ENCODE assay signal across 9 mouse cellular contexts in the genomic region with DNA sequence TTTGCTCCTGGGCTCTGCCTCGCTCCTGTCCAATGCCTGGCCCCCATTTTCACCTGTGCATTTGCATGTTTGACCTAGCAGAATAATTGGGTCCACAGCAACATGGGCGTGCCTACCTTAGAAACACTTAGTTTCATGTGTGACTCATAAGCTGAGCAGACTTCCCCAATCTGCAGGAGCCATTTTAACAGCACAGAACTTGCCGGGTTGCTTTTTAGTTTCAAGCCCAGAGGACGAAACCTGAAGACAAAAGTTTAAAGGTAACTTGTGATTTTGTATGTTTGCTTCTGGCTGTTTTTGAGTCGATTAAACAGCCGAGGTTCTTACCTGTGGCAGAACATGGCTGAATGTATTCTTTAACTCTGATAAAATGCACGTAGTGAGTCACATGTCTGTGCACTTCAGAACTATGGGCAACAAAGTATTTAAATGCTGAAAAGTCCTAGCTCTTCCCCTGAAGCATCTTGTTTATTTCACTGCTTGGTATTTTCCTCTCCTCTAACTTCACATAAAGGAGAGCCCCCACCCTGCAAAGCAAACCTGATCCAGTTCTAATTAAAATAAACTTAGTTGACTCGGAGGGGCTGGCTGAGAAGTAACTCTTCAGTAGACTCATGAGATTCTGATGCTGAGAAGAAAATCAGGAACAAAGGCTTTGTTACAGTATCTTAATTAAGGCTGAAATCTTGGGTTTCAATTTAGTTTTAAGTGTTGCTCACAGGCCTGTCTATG. TPM values are rescaled to one million over a fixed set of nuclear protein-coding genes. Genes with fewer than 3 reads are reported as not detected.
DNase-seq lines count a peak whose midpoint lies in the region; ATAC-seq lines count a peak whose summit lies in the region.
"Had no signal": no experiment of that assay in that cellular context is flagged by ENCODE, and none has a peak within 500 bp of the region (broad histone marks: within the 10 kb centered on the region; RNA-seq: fewer than 3 reads in every experiment).

No protein-coding gene starts in this region.

- peak overlapping the region; percentile 45 for H3K4me2 ChIP-seq in kidney, embryonic 16.5 days (replicated peaks; ENCODE audit: low read depth, low read length)
- no peak overlapping the region for H3K4me2 ChIP-seq in forebrain, embryonic 16.5 days (ENCODE audit: low read length)
- H3K4me2 ChIP-seq: embryonic facial prominence, embryonic 12.5 days had no signal

- ATAC-seq in kidney, embryonic 16.5 days (ENCODE audit: low FRiP score, low TSS enrichment) = peak; percentile 75
- ATAC-seq in forebrain, embryonic 16.5 days = no peak

- no peaks in the 10 kb centered on the region for H3K9me3 ChIP-seq in kidney, embryonic 16.5 days (ENCODE audit: low read length)
- no peaks in the 10 kb centered on the region for H3K9me3 ChIP-seq in forebrain, embryonic 16.5 days (ENCODE audit: control insufficient read depth, low read length)
- H3K9me3 ChIP-seq: embryonic facial prominence, embryonic 12.5 days had no signal

- H3K4me3 ChIP-seq in kidney, embryonic 16.5 days (ENCODE audit: low read length) = peak overlapping the region; percentile 35
- peak overlapping the region; percentile 82 for H3K4me3 ChIP-seq in macrophage (ENCODE audit: inconsistent target)
- no peak overlapping the region for H3K4me3 ChIP-seq in forebrain, embryonic 16.5 days (replicated peaks; ENCODE audit: low read length)
- H3K4me3 ChIP-seq: embryonic facial prominence, embryonic 12.5 days had no signal

- 64% methylated on average over 8 of the region's 8 CpGs for WGBS in kidney, embryonic 16.5 days
- 0% methylated on average over 8 of the region's 8 CpGs for WGBS in macrophage (ENCODE audit: missing documents)
- WGBS in forebrain, embryonic 16.5 days = 73% methylated on average over 8 of the region's 8 CpGs

- H3K27ac ChIP-seq in kidney, embryonic 16.5 days (ENCODE audit: low read length) = peak overlapping the region; percentile 76
- H3K27ac ChIP-seq in macrophage = peak overlapping the region; percentile 98
- H3K27ac ChIP-seq in forebrain, embryonic 16.5 days (ENCODE audit: low read length) = no peak overlapping the region
- H3K27ac ChIP-seq: embryonic facial prominence, embryonic 12.5 days had no signal

- no peaks in the 10 kb centered on the region; the same call in 1 of the 2 replicates for H3K4me1 ChIP-seq in kidney, embryonic 16.5 days (ENCODE audit: insufficient read depth, low read length)
- no peaks in the 10 kb centered on the region for H3K4me1 ChIP-seq in forebrain, embryonic 16.5 days (replicated peaks; ENCODE audit: control insufficient read depth, insufficient read depth, low read length)
- H3K4me1 ChIP-seq: embryonic facial prominence, embryonic 12.5 days had no signal

- H3K27me3 ChIP-seq in kidney, embryonic 16.5 days (ENCODE audit: insufficient read depth, low read length) = no peaks in the 10 kb centered on the region
- no peaks in the 10 kb centered on the region for H3K27me3 ChIP-seq in forebrain, embryonic 16.5 days (replicated peaks; ENCODE audit: control insufficient read depth, insufficient read depth, low read length)
- H3K27me3 ChIP-seq: embryonic facial prominence, embryonic 12.5 days had no signal

- H3K79me2 ChIP-seq in macrophage (ENCODE audit: inconsistent target) = peaks cover 100% of the 10 kb centered on the region

- DNase-seq in A20 (ENCODE audit: low read depth, low spot score) = peak; percentile 93
- peak; percentile 86 for DNase-seq in T-cell, adult 2 months (ENCODE audit: low spot score)
- peak; percentile 70 for DNase-seq in thymus, postnatal 14 days
- DNase-seq in ovary, postnatal 14 days (ENCODE audit: low spot score) = no peak
- DNase-seq in embryo, embryonic 10.5 days (ENCODE audit: low spot score) = no peak

- peak overlapping the region; percentile 50 for H3K9ac ChIP-seq in kidney, embryonic 16.5 days (replicated peaks; ENCODE audit: low read length)
- no peak overlapping the region for H3K9ac ChIP-seq in forebrain, embryonic 16.5 days (replicated peaks; ENCODE audit: low read depth, low read length)
- H3K9ac ChIP-seq: embryonic facial prominence, embryonic 12.5 days had no signal

- no peaks in the 10 kb centered on the region for H3K36me3 ChIP-seq in kidney, embryonic 16.5 days (ENCODE audit: insufficient read depth, low read length)
- H3K36me3 ChIP-seq in macrophage (ENCODE audit: inconsistent target) = no peaks in the 10 kb centered on the region
- no peaks in the 10 kb centered on the region for H3K36me3 ChIP-seq in forebrain, embryonic 16.5 days (ENCODE audit: control insufficient read depth, insufficient read depth)
- H3K36me3 ChIP-seq: embryonic facial prominence, embryonic 12.5 days had no signal

RNA-seq across cellular contexts. Expression of a gene that starts 34.4 kb away (rescaled TPM):
- 37.0 and 39.1 TPM in 2 replicates for polyA plus RNA-seq in kidney, embryonic 16.5 days (2015; fragmentation: Nextera tagmentation; extraction: Ambion mirVana)
- total RNA-seq in macrophage (2018; cell fraction: chromatin; rRNA removed) = 100 to 1,000 TPM in 2 of 26 experiments, 10 to 100 TPM in 24; 40.8 to 103 (median 73.2) TPM
- total RNA-seq in macrophage (2018; cell fraction: cytosol; rRNA removed) = 10 to 100 TPM; 32.3 to 55.0 (median 37.6) TPM
- total RNA-seq in macrophage (2018; cell fraction: nucleus; rRNA removed) = 10 to 100 TPM; 29.9 to 80.7 (median 44.3) TPM
- polyA plus RNA-seq in macrophage (2018) = 29.1 to 84.4 TPM (median 35.1 TPM) in 3 replicates
- 42.2 and 42.5 TPM in 2 replicates for polyA plus RNA-seq in forebrain, embryonic 16.5 days (2015; fragmentation: Nextera tagmentation; extraction: Ambion mirVana)

RNA-seq across cellular contexts. Expression of a gene that starts 34.7 kb away (rescaled TPM):
- 10.2 and 10.3 TPM in 2 replicates for polyA plus RNA-seq in kidney, embryonic 16.5 days (2015; fragmentation: Nextera tagmentation; extraction: Ambion mirVana)
- total RNA-seq in macrophage (2018; cell fraction: chromatin; rRNA removed) = 100 to 1,000 TPM in 10 of 26 experiments, 10 to 100 TPM in 16; 47.7 to 153 (median 95.3) TPM
- total RNA-seq in macrophage (2018; cell fraction: cytosol; rRNA removed) = 10 to 100 TPM; 48.3 to 92.7 (median 80.1) TPM
- 100 to 1,000 TPM in 8 of 26 experiments, 10 to 100 TPM in 18; 57.1 to 163 (median 87.9) TPM for total RNA-seq in macrophage (2018; cell fraction: nucleus; rRNA removed)
- polyA plus RNA-seq in macrophage (2018) = 52.2 to 64.9 TPM (median 62.1 TPM) in 3 replicates
- polyA plus RNA-seq in forebrain, embryonic 16.5 days (2015; fragmentation: Nextera tagmentation; extraction: Ambion mirVana) = 2.7 and 3.3 TPM in 2 replicates

Comparison
In these comparisons a context has a peak if more than half of its experiments do, and no peak if none do; other contexts are left out.
1. DNase-seq: peak in A20 (single experiment), T-cell, adult 2 months (single experiment) and thymus, postnatal 14 days (single experiment); none in ovary, postnatal 14 days (single experiment) and embryo, embryonic 10.5 days (single experiment).